Mouse (Mus musculus) brain, embryonic 14.5 days (tissue): ENCODE data around the gene Hnrnpa0.

ENCODE experiments used
- CTCF ChIP-seq: fragments of 200-500 bp; IDR thresholded peaks from 2 replicates; pipeline ENCODE4 v1.5.1; 2012; ENCODE audit warnings: inconsistent platforms, mild to moderate bottlenecking, moderate library complexity, borderline replicate concordance; ENCODE audit not compliant: insufficient read depth, insufficient read length; ENCODE audit errors: extremely low read depth
- POLR2A ChIP-seq: fragments of 200-500 bp; IDR thresholded peaks from 2 replicates; pipeline ENCODE4 v1.6.1; 2012; ENCODE audit warnings: mild to moderate bottlenecking, inconsistent platforms, borderline replicate concordance; ENCODE audit not compliant: poor library complexity, insufficient read depth, insufficient read length, severe bottlenecking; ENCODE audit errors: extremely low read depth

GRCm38 (mm10) chr13:58124278-58124677 is 4.1 kb downstream of the Hnrnpa0 start:
- TF ChIP-seq POLR2A (no peak), CTCF (no peak)
